Mouse (Mus musculus): ENCODE data around the gene Etv6. TPM values are rescaled to one million over a fixed set of nuclear protein-coding genes. Genes with fewer than 3 reads are reported as not detected.

The Etv6 gene
- polyA plus RNA-seq, 1 experiment from 2014 or later = 12.6 TPM

DNA sequence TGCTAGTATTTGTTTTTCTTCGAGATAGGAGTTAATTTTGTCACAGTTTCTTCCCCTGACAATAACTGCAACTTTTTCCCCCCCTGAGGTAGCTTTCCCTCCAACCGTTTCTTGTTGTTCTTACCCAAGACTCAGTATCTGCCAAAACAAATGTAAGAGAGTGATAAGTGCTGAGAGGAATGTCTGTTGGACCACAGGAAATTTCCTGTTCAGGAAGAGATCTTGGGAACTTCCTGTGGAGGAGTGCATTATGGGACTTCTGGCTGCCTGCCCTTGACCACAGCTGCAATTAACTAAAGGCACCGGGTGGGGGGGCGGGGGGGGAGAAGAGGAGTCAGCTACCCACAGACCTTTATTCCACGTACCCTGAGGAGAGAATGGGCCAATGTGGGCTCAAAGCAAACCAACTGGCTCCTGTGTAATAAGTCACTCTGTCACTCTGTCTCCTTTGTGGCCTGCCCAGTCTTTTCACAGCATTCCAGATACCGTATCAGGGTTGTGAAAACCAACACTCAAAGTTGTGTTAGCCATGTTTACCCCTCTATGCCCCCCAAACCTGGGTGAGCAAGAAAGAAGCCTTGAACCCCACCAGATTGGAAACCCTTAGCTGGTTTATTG lies 150.9 kb downstream of the Etv6 start:
- Histone ChIP-seq H3K9me3 (ENCODE audit: control insufficient read depth, low read length) (no peaks in the 10 kb centered on the region), H3K4me1 (replicated peaks; ENCODE audit: control insufficient read depth, insufficient read depth, low read length) (peaks cover 70% of the 10 kb centered on the region), H3K4me3 (ENCODE audit: low read length) (no peak overlapping the region), H3K36me3 (ENCODE audit: control insufficient read depth, insufficient read depth, low read length) (no peaks in the 10 kb centered on the region), H3K27ac (ENCODE audit: low read length) (peak overlapping the region; percentile 77), H3K27me3 (ENCODE audit: control insufficient read depth, insufficient read depth, low read depth, low read length) (no peaks in the 10 kb centered on the region), H3K4me2 (ENCODE audit: low read depth, low read length) (no peak overlapping the region), H3K9ac (ENCODE audit: low read length) (no peak overlapping the region)
- ATAC-seq (ENCODE audit: low read depth) = no peak
- WGBS = 20% methylated on average over 6 of the region's 6 CpGs

DNA sequence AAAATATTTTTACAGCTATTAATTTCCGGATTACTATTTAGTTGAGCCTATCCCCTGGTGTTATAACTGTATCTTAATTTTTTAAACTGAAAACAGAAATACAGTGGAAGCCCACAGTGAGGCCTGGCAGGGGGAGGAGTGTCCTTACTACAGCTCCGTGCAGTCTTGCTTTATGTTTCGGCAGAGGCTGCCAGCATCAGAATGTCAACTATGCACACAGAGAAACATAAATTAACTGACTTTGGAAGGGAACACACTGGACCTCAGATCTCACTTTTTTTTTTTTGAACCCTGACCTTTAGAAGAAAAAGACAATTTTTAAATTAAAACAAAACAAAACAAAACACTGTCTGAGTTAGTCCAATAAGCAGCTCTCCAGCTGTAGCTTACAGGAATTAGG lies 153.2 kb downstream of the Etv6 start:
- Histone ChIP-seq H3K36me3 (ENCODE audit: control insufficient read depth, insufficient read depth, low read length) (no peaks in the 10 kb centered on the region), H3K27ac (ENCODE audit: low read length) (peak overlapping the region; percentile 87), H3K4me2 (ENCODE audit: low read depth, low read length) (peak overlapping the region; percentile 32; the same call in 1 of the 2 replicates), H3K9ac (ENCODE audit: low read length) (no peak overlapping the region), H3K9me3 (ENCODE audit: control insufficient read depth, low read length) (no peaks in the 10 kb centered on the region), H3K27me3 (ENCODE audit: control insufficient read depth, insufficient read depth, low read depth, low read length) (no peaks in the 10 kb centered on the region), H3K4me1 (replicated peaks; ENCODE audit: control insufficient read depth, insufficient read depth, low read length) (peaks cover 61% of the 10 kb centered on the region), H3K4me3 (ENCODE audit: low read length) (no peak overlapping the region)
- 19% methylated on average over 3 of the region's 3 CpGs for WGBS
- ATAC-seq (ENCODE audit: low read depth) = peak; percentile 90

DNA sequence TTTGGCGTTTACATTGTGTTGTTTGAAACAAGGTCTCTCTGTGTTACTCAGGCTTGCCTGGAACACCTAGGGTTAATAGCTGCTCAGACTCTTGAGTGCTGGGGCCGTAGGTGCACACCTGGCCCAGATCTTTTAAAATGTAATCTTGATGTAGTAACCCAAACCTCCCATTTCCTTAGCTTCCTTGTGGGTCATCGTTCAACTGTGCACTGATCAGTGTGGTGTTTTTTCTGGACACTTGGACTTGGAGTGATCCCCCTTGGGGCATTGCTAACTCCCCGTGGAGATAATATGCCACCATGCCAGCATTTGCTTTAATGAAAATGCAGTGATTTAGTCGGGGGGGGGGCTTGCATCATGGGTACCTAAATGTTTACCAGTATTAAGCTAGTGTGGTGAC lies 153.7 kb downstream of the Etv6 start:
- peak overlapping the region; percentile 32; the same call in 1 of the 2 replicates for H3K4me2 ChIP-seq (ENCODE audit: low read depth, low read length)
- H3K27me3 ChIP-seq (ENCODE audit: control insufficient read depth, insufficient read depth, low read depth, low read length) = no peaks in the 10 kb centered on the region
- no peaks in the 10 kb centered on the region for H3K9me3 ChIP-seq (ENCODE audit: control insufficient read depth, low read length)
- peak overlapping the region; percentile 87 for H3K27ac ChIP-seq (ENCODE audit: low read length)
- WGBS = 6% methylated on average over 5 of the region's 5 CpGs
- H3K36me3 ChIP-seq (ENCODE audit: control insufficient read depth, insufficient read depth, low read length) = no peaks in the 10 kb centered on the region
- H3K4me1 ChIP-seq (replicated peaks; ENCODE audit: control insufficient read depth, insufficient read depth, low read length) = peaks cover 58% of the 10 kb centered on the region
- peak; percentile 36 for ATAC-seq (ENCODE audit: low read depth)
- no peak overlapping the region for H3K4me3 ChIP-seq (ENCODE audit: low read length)
- H3K9ac ChIP-seq (ENCODE audit: low read length) = no peak overlapping the region

DNA sequence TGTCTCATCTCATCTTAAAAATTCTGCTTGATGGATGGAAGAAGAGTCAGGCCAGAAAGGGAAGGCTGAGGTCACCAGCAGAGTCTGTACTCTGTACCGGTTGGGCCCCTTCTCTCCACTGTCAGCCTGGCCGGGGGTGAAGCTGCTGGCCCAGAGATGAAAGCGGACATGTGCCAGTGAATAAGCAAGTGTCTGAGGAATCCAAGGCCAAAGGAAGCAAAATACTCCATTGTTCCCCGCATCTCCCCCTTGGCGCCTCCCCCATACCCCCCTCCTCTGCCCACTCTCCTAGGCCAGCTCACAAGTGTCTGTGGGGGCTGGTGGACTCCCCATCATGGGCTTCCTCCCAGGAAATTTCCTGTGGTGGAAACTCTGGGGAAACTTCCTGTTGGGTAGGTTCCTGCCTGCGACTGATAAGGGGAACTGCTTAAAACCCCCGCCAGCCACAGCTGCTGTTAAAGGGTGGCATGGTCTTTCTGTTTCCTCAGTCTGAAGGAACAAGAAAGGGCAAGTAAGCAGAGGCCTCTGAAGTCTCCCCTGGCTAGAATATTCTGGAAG lies 154.2 kb downstream of the Etv6 start:
- H3K4me1 ChIP-seq (replicated peaks; ENCODE audit: control insufficient read depth, insufficient read depth, low read length) = peaks cover 54% of the 10 kb centered on the region
- 10% methylated on average over 7 of the region's 7 CpGs for WGBS
- peak; percentile 70 for ATAC-seq (ENCODE audit: low read depth)

DNA sequence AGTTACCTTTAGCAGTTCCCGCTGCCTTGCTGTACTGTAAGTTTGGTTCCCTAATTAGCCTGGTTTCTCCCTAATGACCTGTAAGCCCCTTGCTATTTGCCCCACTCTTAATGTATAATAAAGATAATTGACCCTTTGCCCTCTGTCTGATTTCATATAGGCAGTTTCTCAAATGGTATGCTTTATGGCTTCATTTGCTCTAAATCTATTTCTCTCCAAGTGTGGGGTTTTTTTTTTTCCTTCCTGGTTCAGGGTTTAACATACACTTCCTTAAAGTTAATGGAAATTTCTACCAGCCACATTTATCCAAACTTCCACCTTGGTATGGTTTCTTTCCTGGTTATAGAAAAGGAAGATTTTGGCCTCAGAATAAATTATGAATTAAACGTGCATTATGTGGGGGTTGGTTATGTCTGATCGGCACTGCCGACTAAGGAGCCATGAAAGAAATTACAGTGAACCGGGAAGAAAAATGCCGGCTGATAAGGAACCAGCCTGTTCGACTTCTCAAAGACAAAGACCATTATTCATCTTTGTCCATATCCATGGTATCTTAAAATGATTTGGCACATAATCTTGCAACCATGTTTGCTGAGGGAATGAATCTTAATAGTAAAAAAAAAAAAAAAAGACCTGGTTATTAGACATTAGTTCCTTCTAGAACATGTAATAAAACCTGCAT lies 155.2 kb downstream of the Etv6 start:
- no peak for ATAC-seq (ENCODE audit: low read depth)
- H3K4me3 ChIP-seq (ENCODE audit: low read length) = no peak overlapping the region
- no peaks in the 10 kb centered on the region for H3K36me3 ChIP-seq (ENCODE audit: control insufficient read depth, insufficient read depth, low read length)
- no peaks in the 10 kb centered on the region for H3K27me3 ChIP-seq (ENCODE audit: control insufficient read depth, insufficient read depth, low read depth, low read length)
- no peak overlapping the region for H3K9ac ChIP-seq (ENCODE audit: low read length)
- peaks cover 48% of the 10 kb centered on the region for H3K4me1 ChIP-seq (replicated peaks; ENCODE audit: control insufficient read depth, insufficient read depth, low read length)
- no peak overlapping the region for H3K4me2 ChIP-seq (ENCODE audit: low read depth, low read length)
- no peaks in the 10 kb centered on the region for H3K9me3 ChIP-seq (ENCODE audit: control insufficient read depth, low read length)
- WGBS = 22% methylated on average over 7 of the region's 7 CpGs
- H3K27ac ChIP-seq (ENCODE audit: low read length) = peak overlapping the region; percentile 87

More for the DNA sequence above, 154.2 kb downstream of the Etv6 start:
- Histone ChIP-seq H3K36me3 (ENCODE audit: control insufficient read depth, insufficient read depth, low read length) (no peaks in the 10 kb centered on the region), H3K9me3 (ENCODE audit: control insufficient read depth, low read length) (no peaks in the 10 kb centered on the region), H3K27ac (ENCODE audit: low read length) (peak overlapping the region; percentile 87), H3K4me3 (ENCODE audit: low read length) (no peak overlapping the region), H3K9ac (ENCODE audit: low read length) (peak overlapping the region; percentile 37; the same call in 1 of the 2 replicates), H3K4me2 (ENCODE audit: low read depth, low read length) (peak overlapping the region; percentile 32; the same call in 1 of the 2 replicates), H3K27me3 (ENCODE audit: control insufficient read depth, insufficient read depth, low read depth, low read length) (no peaks in the 10 kb centered on the region)

DNA sequence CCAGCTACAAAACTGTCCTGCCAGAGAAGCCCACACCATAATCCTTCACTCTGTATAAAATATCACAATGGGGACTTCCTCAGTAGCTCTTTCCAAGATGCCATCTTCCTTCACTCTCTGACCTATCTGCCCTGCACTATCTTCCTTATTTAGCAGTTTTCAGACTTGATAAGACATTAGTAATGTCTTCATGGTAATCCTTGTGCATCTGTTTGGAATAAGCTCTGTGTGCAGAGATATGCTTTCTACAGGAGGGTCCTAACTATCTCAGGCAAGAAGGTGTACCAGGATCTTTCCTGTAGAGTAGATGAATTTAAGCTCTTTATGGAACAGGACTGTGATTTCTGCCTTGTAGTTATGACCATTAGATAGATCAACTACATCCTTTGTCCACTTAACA lies 157.2 kb downstream of the Etv6 start:
- no peak for ATAC-seq (ENCODE audit: low read depth)

DNA sequence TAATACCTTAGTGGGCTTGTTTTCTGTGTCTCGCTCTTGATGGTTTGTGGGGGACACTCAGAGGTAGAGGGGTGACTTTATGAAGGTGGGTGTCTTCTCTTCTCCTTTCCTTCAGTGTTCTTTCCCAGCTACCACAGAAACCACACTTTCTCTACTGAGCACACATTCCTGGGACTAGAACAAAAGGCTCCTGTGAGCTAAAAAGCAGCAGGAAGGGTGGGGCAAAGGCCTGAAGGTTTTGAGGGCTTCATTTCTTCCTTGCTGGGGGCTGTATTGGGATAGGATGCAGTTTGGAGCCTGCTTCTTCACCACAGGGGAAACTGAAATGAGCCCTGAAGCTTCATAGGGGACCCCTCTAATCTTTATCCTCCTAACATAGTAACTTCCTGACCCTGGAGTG lies 164.4 kb downstream of the Etv6 start:
- Histone ChIP-seq H3K9ac (ENCODE audit: low read length) (no peak overlapping the region), H3K4me2 (ENCODE audit: low read depth, low read length) (no peak overlapping the region), H3K4me3 (ENCODE audit: low read length) (no peak overlapping the region), H3K27ac (ENCODE audit: low read length) (peak overlapping the region; percentile 51), H3K27me3 (ENCODE audit: control insufficient read depth, insufficient read depth, low read depth, low read length) (no peaks in the 10 kb centered on the region), H3K4me1 (replicated peaks; ENCODE audit: control insufficient read depth, insufficient read depth, low read length) (peaks cover 17% of the 10 kb centered on the region), H3K9me3 (ENCODE audit: control insufficient read depth, low read length) (no peaks in the 10 kb centered on the region), H3K36me3 (ENCODE audit: control insufficient read depth, insufficient read depth, low read length) (no peaks in the 10 kb centered on the region)
- ATAC-seq (ENCODE audit: low read depth) = peak; percentile 39; the same call in 1 of the 2 replicates
- 78% methylated on average over 1 of the region's 1 CpGs for WGBS

More for the DNA sequence above, 157.2 kb downstream of the Etv6 start:
- Histone ChIP-seq H3K27ac (ENCODE audit: low read length) (no peak overlapping the region), H3K4me1 (replicated peaks; ENCODE audit: control insufficient read depth, insufficient read depth, low read length) (peaks cover 35% of the 10 kb centered on the region), H3K36me3 (ENCODE audit: control insufficient read depth, insufficient read depth, low read length) (no peaks in the 10 kb centered on the region), H3K4me3 (ENCODE audit: low read length) (no peak overlapping the region), H3K4me2 (ENCODE audit: low read depth, low read length) (no peak overlapping the region), H3K27me3 (ENCODE audit: control insufficient read depth, insufficient read depth, low read depth, low read length) (no peaks in the 10 kb centered on the region), H3K9me3 (ENCODE audit: control insufficient read depth, low read length) (no peaks in the 10 kb centered on the region), H3K9ac (ENCODE audit: low read length) (no peak overlapping the region)

DNA sequence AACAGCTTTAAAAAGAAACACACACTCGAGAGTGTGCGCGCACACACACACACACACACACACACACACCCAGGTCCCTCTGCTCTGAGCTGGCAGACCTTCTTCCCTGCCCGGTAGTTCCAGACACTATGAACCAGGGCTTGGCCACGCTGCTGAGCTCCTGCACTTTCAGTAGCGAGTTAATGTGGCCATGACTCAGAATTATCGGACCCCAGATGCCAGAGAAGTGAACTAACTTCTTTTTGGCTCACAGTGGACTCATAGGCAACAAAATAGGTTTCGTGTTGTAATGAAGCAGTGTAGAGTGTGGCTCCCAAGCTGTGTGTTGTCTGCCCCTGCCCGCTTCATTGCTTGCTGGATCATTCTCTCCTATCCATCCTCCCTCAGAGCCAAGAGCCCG lies 165.1 kb downstream of the Etv6 start:
- H3K36me3 ChIP-seq (ENCODE audit: control insufficient read depth, insufficient read depth, low read length) = no peaks in the 10 kb centered on the region
- no peaks in the 10 kb centered on the region for H3K9me3 ChIP-seq (ENCODE audit: control insufficient read depth, low read length)
- H3K27ac ChIP-seq (ENCODE audit: low read length) = peak overlapping the region; percentile 51; the same call in 1 of the 2 replicates
- ATAC-seq (ENCODE audit: low read depth) = peak; percentile 13; the same call in 1 of the 2 replicates
- 68% methylated on average over 10 of the region's 10 CpGs for WGBS
- no peak overlapping the region for H3K9ac ChIP-seq (ENCODE audit: low read length)
- no peak overlapping the region for H3K4me3 ChIP-seq (ENCODE audit: low read length)
- H3K4me1 ChIP-seq (replicated peaks; ENCODE audit: control insufficient read depth, insufficient read depth, low read length) = peaks cover 17% of the 10 kb centered on the region
- no peak overlapping the region for H3K4me2 ChIP-seq (ENCODE audit: low read depth, low read length)
- H3K27me3 ChIP-seq (ENCODE audit: control insufficient read depth, insufficient read depth, low read depth, low read length) = no peaks in the 10 kb centered on the region

DNA sequence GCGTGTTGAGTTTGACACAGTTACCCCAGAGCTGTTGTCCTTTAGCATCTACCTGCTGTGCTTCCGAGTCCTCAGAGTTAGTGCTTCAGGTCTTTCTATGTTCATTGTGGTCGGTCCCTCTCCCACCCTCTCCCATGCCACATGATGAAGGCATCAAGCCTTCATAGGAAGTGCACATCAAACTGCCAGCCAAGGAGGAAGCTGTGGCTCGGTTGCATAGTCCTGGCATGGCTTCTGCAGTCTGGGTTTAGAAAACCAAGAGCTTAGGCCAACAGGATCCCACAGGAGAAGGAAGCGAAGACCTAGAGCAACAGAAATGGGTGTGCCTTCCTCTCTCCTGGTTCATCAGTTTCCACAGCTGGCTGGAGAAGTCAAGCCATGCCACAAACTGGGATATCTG lies 166.7 kb downstream of the Etv6 start:
- Histone ChIP-seq H3K4me3 (ENCODE audit: low read length) (no peak overlapping the region), H3K4me1 (replicated peaks; ENCODE audit: control insufficient read depth, insufficient read depth, low read length) (peaks cover 17% of the 10 kb centered on the region), H3K36me3 (ENCODE audit: control insufficient read depth, insufficient read depth, low read length) (no peaks in the 10 kb centered on the region), H3K27ac (ENCODE audit: low read length) (no peak overlapping the region), H3K9me3 (ENCODE audit: control insufficient read depth, low read length) (no peaks in the 10 kb centered on the region), H3K27me3 (ENCODE audit: control insufficient read depth, insufficient read depth, low read depth, low read length) (no peaks in the 10 kb centered on the region), H3K4me2 (ENCODE audit: low read depth, low read length) (no peak overlapping the region), H3K9ac (ENCODE audit: low read length) (no peak overlapping the region)
- no peak for ATAC-seq (ENCODE audit: low read depth)
- WGBS = 90% methylated on average over 5 of the region's 5 CpGs
